9 mouse cellular contexts compared by ENCODE assay signal in genomic region chr13:49480057-49480456, GRCm38 (mm10). TPM values are rescaled to one million over a fixed set of nuclear protein-coding genes. Genes with fewer than 3 reads are reported as not detected.
DNase-seq lines count a peak whose midpoint lies in the region; ATAC-seq lines count a peak whose summit lies in the region.
"Had no signal": no experiment of that assay in that cellular context is flagged by ENCODE, and none has a peak within 500 bp of the region (broad histone marks: within the 10 kb centered on the region; RNA-seq: fewer than 3 reads in every experiment).

No protein-coding gene starts in this region.

- H3K27ac ChIP-seq in heart, embryonic 10.5 days = no peak overlapping the region
- no peak overlapping the region; the same call in 1 of the 2 replicates for H3K27ac ChIP-seq in limb, embryonic 15.5 days

- H3K4me3 ChIP-seq in heart, embryonic 10.5 days = no peak overlapping the region
- H3K4me3 ChIP-seq in limb, embryonic 15.5 days = no peak overlapping the region
- H3K4me3 ChIP-seq: limb, embryonic 12.5 days had no signal

- H3K27me3 ChIP-seq in heart, embryonic 10.5 days (ENCODE audit: insufficient read depth, poor library complexity, severe bottlenecking) = no peaks in the 10 kb centered on the region
- H3K27me3 ChIP-seq in limb, embryonic 15.5 days = no peaks in the 10 kb centered on the region
- H3K27me3 ChIP-seq: limb, embryonic 12.5 days had no signal

- no peak overlapping the region for H3K4me2 ChIP-seq in limb, embryonic 15.5 days
- H3K4me2 ChIP-seq: limb, embryonic 12.5 days had no signal

- no peaks in the 10 kb centered on the region for H3K9me3 ChIP-seq in heart, embryonic 10.5 days
- H3K9me3 ChIP-seq in limb, embryonic 15.5 days = no peaks in the 10 kb centered on the region
- H3K9me3 ChIP-seq: limb, embryonic 12.5 days had no signal

- H3K36me3 ChIP-seq in heart, embryonic 10.5 days = no peaks in the 10 kb centered on the region
- no peaks in the 10 kb centered on the region for H3K36me3 ChIP-seq in limb, embryonic 15.5 days
- H3K36me3 ChIP-seq: limb, embryonic 12.5 days had no signal

- H3K4me1 ChIP-seq in heart, embryonic 10.5 days = peaks cover 5% of the 10 kb centered on the region; the same call in 1 of the 2 replicates
- H3K4me1 ChIP-seq in limb, embryonic 15.5 days = peaks cover 28% of the 10 kb centered on the region

- H3K9ac ChIP-seq in limb, embryonic 15.5 days = no peak overlapping the region
- H3K9ac ChIP-seq: limb, embryonic 12.5 days had no signal

- 60% methylated on average over 2 of the region's 2 CpGs for WGBS in heart, embryonic 10.5 days
- WGBS in limb, embryonic 15.5 days = 39% methylated on average over 2 of the region's 2 CpGs

- peak; percentile 99 for DNase-seq in heart, adult 11 months
- DNase-seq in heart, embryonic 10.5 days (ENCODE audit: low spot score) = no peak
- peak; percentile 83 for DNase-seq in 3T3-L1 (ENCODE audit: low read depth, low spot score)
- peak; percentile 54 to 65 for DNase-seq in cerebellum, adult 18-20 months
- peak; percentile 92 to 93 for DNase-seq in heart, adult 9 months (ENCODE audit: low spot score in 2 of 2)
- no peak for DNase-seq in yolk sac, embryonic 10.5 days (ENCODE audit: low spot score)
- no peak for DNase-seq in spleen, postnatal 10 days (ENCODE audit: low spot score in 2 of 2)

- peak; percentile 88 for ATAC-seq in limb, embryonic 15.5 days (ENCODE audit: insufficient number of reproducible peaks, low FRiP score, low TSS enrichment, low read depth)

RNA-seq across cellular contexts. Expression of gene Tes3-ps, which starts 13.1 kb away (rescaled TPM):
- polyA plus RNA-seq in heart, embryonic 10.5 days (2016; fragmentation: Nextera tagmentation; extraction: Ambion mirVana) = 0.68 and 0.90 TPM in 2 replicates
- polyA plus RNA-seq in limb, embryonic 15.5 days (2015; fragmentation: Nextera tagmentation; extraction: Ambion mirVana) = 0.72 and 0.88 TPM in 2 replicates

RNA-seq across cellular contexts. Expression of gene Ecm2, which starts 24.6 kb away (rescaled TPM):
- 0.63 and 0.84 TPM in 2 replicates for polyA plus RNA-seq in heart, embryonic 10.5 days (2016; fragmentation: Nextera tagmentation; extraction: Ambion mirVana)
- 4.0 and 7.2 TPM in 2 replicates for polyA plus RNA-seq in limb, embryonic 15.5 days (2015; fragmentation: Nextera tagmentation; extraction: Ambion mirVana)

RNA-seq across cellular contexts. Expression of gene Ippk, which starts 59.0 kb away (rescaled TPM):
- 15.8 and 18.5 TPM in 2 replicates for polyA plus RNA-seq in heart, embryonic 10.5 days (2016; fragmentation: Nextera tagmentation; extraction: Ambion mirVana)
- 14.2 and 14.7 TPM in 2 replicates for polyA plus RNA-seq in limb, embryonic 15.5 days (2015; fragmentation: Nextera tagmentation; extraction: Ambion mirVana)

Comparison
In these comparisons a context has a peak if more than half of its experiments do, and no peak if none do; other contexts are left out.
1. DNase-seq: peak in heart, adult 11 months (single experiment), 3T3-L1 (single experiment), cerebellum, adult 18-20 months (2 of 2) and heart, adult 9 months (2 of 2); none in heart, embryonic 10.5 days (single experiment), yolk sac, embryonic 10.5 days (single experiment) and spleen, postnatal 10 days (0 of 2).